Mouse (Mus musculus) embryonic facial prominence, embryonic 15.5 days (tissue): Measurements from ENCODE around the gene Gpx8. TPM values are rescaled to one million over a fixed set of nuclear protein-coding genes. Genes with fewer than 3 reads are reported as not detected.
A peak's percentile ranks its signal among the peaks of the same experiment; 100 is the strongest.

Experiments used
- ATAC-seq: fragments of 200-750 bp; cut with Nextera tagmentation; 2 replicates; pipeline ENCODE4 v1.8.0; 2017; ENCODE audit warnings: low read depth, moderate TSS enrichment; ENCODE audit not compliant: insufficient number of reproducible peaks, low FRiP score, low TSS enrichment
- H3K27ac ChIP-seq: fragments of 300-500 bp; sonication (generic); replicated peaks from 2 replicates; pipeline ENCODE4 v1.5.1; 2015; ENCODE audit warnings: mild to moderate bottlenecking, inconsistent platforms
- H3K27me3 ChIP-seq: fragments of 300-500 bp; sonication (generic); 2 replicates; pipeline ENCODE4 v1.6.1; 2015; ENCODE audit warnings: inconsistent platforms
- H3K36me3 ChIP-seq: fragments of 300-500 bp; sonication (generic); 2 replicates; pipeline ENCODE4 v1.6.1; 2015; ENCODE audit warnings: mild to moderate bottlenecking, inconsistent platforms
- H3K4me1 ChIP-seq: fragments of 300-500 bp; sonication (generic); 2 replicates; pipeline ENCODE4 v1.6.1; 2015; ENCODE audit warnings: inconsistent platforms
- H3K4me2 ChIP-seq: fragments of 300-500 bp; sonication (generic); replicated peaks from 2 replicates; pipeline ENCODE4 v1.6.1; 2015; ENCODE audit warnings: mild to moderate bottlenecking, inconsistent platforms
- H3K4me3 ChIP-seq: fragments of 300-500 bp; sonication (generic); replicated peaks from 2 replicates; pipeline ENCODE4 v1.5.1; 2015; ENCODE audit warnings: mild to moderate bottlenecking, inconsistent platforms
- H3K9ac ChIP-seq: fragments of 300-500 bp; sonication (generic); 2 replicates; pipeline ENCODE4 v1.6.1; 2015; ENCODE audit warnings: inconsistent platforms
- H3K9me3 ChIP-seq: fragments of 300-500 bp; sonication (generic); replicated peaks from 2 replicates; pipeline ENCODE4 v1.6.1; 2016; ENCODE audit warnings: inconsistent platforms
- WGBS: fragments of 180-500 bp; shearing (Covaris S2); methylation state at CpG from one replicate; pipeline ENCODE4 v1.1.7; 2015; 5-methylcytosine and 5-hydroxymethylcytosine counted together
- microRNA counts: library from miRNA; unstranded; fragments of <30 nt; microRNA quantifications from one replicate; lab custom pipeline; 2016
- microRNA-seq: library from miRNA; unstranded; fragments of <30 nt; microRNA quantifications from one replicate; pipeline ENCODE4, GENCODE M21; 2016; ENCODE audit warnings: borderline number of aligned reads
- polyA plus RNA-seq: library from polyadenylated mRNA; unstranded; fragments of >200 nt; fragmentation: Nextera tagmentation; extraction: Ambion mirVana; gene quantifications from 2 replicates; pipeline ENCODE4 v1.2.1, GENCODE M21; 2015

Gene Gpx8
- polyA plus RNA-seq, 1 experiment from 2014 or later, result 190 TPM

DNA sequence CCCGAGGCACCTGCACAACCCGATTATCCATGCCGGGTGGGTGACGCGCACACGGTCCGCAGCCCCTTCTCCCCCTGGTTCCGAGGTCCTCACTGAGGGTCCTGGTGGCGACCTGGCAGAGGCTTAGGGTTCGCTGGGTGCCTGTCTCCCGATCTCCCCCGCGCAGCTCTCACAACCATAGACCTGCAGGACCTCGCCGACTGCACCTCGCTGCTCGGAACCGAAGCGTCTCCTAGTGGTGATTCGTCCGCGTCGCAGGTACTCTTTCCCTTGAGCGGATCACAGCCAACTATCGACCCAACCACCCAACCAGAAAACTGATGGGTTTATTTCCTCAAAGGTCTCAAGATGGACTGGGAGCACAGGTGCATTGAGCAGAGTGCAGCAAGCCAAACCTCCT lies 52.0 kb downstream of the Gpx8 start:
- Histone ChIP-seq H3K4me3 (peak overlapping the region; percentile 42), H3K9ac (no peak overlapping the region), H3K4me1 (peaks cover 33% of the 10 kb centered on the region), H3K36me3 (no peaks in the 10 kb centered on the region), H3K27ac (no peak overlapping the region), H3K9me3 (no peaks in the 10 kb centered on the region), H3K4me2 (peak overlapping the region; percentile 70), H3K27me3 (peaks cover 92% of the 10 kb centered on the region)
- WGBS, result under 1% methylated on average over 25 of the region's 25 CpGs
- peak; percentile 49; the same call in 1 of the 2 replicates for ATAC-seq

DNA sequence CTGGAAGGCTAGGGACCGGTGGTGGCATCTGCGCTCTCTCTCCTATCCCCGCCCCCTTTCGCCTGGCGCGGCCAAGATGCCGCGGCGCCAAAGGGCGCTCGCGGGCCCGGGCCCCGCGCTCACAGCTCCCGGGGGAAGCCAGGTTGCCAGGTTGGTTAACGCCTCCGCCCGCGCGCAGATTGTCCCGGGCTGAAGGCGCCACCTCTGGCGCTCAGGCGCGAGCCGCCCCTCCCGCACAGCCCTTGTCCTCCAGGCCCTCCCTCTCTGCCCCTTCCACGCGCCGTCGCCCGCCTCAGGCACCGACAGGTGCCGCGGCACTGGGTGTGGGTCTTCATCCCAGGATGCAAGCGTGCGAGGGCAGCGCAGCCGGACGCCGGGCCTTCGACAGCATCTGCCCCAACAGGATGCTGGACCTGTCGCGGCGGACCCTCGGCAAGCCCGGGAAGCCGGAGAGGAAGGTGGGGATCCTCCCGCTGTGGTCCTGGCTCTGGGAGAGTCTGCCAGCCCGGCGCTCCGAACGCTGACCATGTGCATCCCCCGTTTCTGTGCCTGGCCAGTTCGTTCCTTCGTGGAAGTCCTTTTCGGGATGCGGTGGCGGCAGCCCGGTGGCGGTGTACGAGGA lies 52.6 kb downstream of the Gpx8 start, which contains the start of gene Mcidas:
Gene Mcidas, plus strand, starts transcription at position 315 of the 622 bp plus-strand sequence.
- peaks cover 35% of the 10 kb centered on the region for H3K4me1 ChIP-seq
- under 1% methylated on average over 63 of the region's 63 CpGs for WGBS
- peak; percentile 37; the same call in 1 of the 2 replicates for ATAC-seq
- H3K27ac ChIP-seq, result no peak within 1 kb of the TSS
- no peaks in the 10 kb centered on the region for H3K36me3 ChIP-seq
- peak within 1 kb of the TSS; percentile 42 for H3K4me3 ChIP-seq
- H3K9ac ChIP-seq, result no peak within 1 kb of the TSS
- H3K4me2 ChIP-seq, result peak within 1 kb of the TSS; percentile 70
- H3K9me3 ChIP-seq, result no peaks in the 10 kb centered on the region
- H3K27me3 ChIP-seq, result peaks cover 93% of the 10 kb centered on the region

MicroRNAs encoded within 50 kb of the gene (microRNA counts, 519-probe panel; counts per million panel counts)
- microRNA mmu-miR-449a (lab: Ali Mortazavi, UCI), result 3,418 counts per million, percentile 80 among the panel's probes with 10 or more counts
- not detected for microRNA mmu-miR-449b (lab: Ali Mortazavi, UCI)
- not detected for microRNA mmu-miR-449c (lab: Ali Mortazavi, UCI)

Small RNA genes lying within 50 kb of the gene (microRNA-seq; reads per million reads assigned to microRNA genes)
- gene Mir449a (14,638 reads per million, percentile 96 among the genes with 10 or more reads in this experiment), gene Mir449b (21.0 reads per million, percentile 37 among the genes with 10 or more reads in this experiment), gene Mir449c (23.1 reads per million, percentile 38 among the genes with 10 or more reads in this experiment)

Other genes with a start within 250 kb of the Gpx8 start
- 68.1 and 71.6 TPM in 2 replicates for gene Plpp1, start 245.6 kb downstream of the Gpx8 start, polyA plus RNA-seq
- 55.2 and 61.7 TPM in 2 replicates for gene Mtrex, start 119.0 kb downstream of the Gpx8 start, polyA plus RNA-seq
- 22.1 and 22.4 TPM in 2 replicates for gene Dhx29, start 119.0 kb downstream of the Gpx8 start, polyA plus RNA-seq
- gene Ccno, start 58.6 kb downstream of the Gpx8 start, polyA plus RNA-seq, result 10.8 and 26.9 TPM in 2 replicates
- 5.6 and 14.0 TPM in 2 replicates for gene Mcidas, start 52.6 kb downstream of the Gpx8 start, polyA plus RNA-seq
- gene Cdc20b, start 11.3 kb downstream of the Gpx8 start, polyA plus RNA-seq, result 3.1 and 8.1 TPM in 2 replicates
- gene Gzma, start 54.6 kb upstream of the Gpx8 start, polyA plus RNA-seq, result 0.39 TPM in 1 of 2 replicates, not detected in the other
- gene Esm1, start 163.2 kb upstream of the Gpx8 start, polyA plus RNA-seq, result 2.7 and 3.1 TPM in 2 replicates
- not detected in 2 replicates for gene Gzmk, start 179.5 kb upstream of the Gpx8 start, polyA plus RNA-seq
- 6.4 and 7.6 TPM in 2 replicates for gene BC067074, start 246.7 kb upstream of the Gpx8 start, polyA plus RNA-seq